Mouse (Mus musculus) kidney, postnatal 10 days (tissue): Measurements from ENCODE around the gene Tspan10.
A peak's percentile ranks its signal among the peaks of the same experiment; 100 is the strongest.
"Not testable (repeated sequence)": the region's sequence is repeated elsewhere in the genome, so short reads cannot be mapped to it uniquely, and the experiment has no call there.

ENCODE experiments used
- DNase-seq: peaks from one replicate; pipeline ENCODE4 v3.0.0; 2021; ENCODE audit warnings: mixed read lengths

Gene Tspan10

DNA sequence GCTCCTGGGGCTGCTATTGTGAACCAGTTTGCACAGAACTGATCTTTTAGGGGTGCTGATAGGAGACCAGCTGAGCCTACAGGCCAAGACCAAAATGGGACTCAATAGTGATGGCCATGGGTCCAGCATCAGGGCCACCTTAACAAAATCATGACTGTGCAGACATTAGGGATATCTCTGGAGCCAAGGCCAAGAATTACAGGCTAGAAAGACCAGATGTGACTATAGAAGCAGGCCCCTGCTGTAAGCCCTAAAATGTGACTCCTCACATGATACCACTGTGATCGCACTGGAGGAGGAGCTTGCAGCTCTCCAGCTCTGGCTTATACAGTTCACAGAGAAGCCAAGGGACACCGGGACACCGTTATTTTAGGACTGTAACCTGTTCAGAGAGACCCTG, at the start of gene Tspan10:
Gene Tspan10 (plus strand): TSS at position 301 of the 400 bp plus-strand sequence.
- no peak for DNase-seq

DNA sequence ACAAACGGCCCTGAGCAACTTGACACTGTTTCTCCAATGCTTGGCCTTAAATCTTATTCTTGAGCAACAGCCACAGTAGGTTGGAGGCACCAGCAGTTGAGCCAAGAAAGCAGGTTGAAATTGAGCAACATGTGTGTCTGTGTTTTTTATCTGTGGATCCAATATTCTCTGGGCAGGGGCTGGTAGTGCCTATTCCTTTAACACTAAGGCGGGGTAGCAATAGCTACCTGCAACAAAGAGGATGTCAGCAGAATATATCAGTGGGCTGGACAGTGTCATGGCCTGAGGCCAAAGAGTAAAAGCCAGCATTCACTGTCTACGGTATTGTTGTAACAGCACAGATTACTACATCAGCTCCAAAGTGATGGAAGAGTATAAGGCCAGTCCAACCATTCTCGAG, 46.8 kb upstream of the Tspan10 start:
- DNase-seq = no peak

DNA sequence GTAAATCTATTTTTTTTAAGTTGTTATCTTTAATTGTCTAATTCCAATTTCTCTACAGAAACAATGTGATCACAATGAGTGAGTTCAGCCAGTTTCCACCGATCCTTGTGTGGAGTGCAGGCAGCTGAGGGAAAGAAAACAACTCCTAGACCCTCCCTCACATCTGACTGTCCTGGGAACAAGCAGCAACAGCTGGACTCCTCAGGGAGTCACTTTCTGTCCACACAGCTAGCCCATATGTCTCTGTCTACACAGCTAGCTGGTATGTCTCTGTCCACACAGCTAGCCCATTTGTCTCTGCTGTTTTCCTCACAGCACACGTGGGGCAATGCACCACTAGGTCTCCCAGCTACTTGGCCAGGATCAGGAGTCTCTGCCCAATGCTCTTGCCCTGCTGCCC, 44.8 kb upstream of the Tspan10 start:
- DNase-seq = no peak

- no peak for DNase-seq
These were observed 43.1 kb upstream of the Tspan10 start for GRCm38 (mm10) chr11:120399319-120399718.

- DNase-seq = no peak
These were observed 37.6 kb upstream of the Tspan10 start for GRCm38 (mm10) chr11:120404814-120405213.

DNA sequence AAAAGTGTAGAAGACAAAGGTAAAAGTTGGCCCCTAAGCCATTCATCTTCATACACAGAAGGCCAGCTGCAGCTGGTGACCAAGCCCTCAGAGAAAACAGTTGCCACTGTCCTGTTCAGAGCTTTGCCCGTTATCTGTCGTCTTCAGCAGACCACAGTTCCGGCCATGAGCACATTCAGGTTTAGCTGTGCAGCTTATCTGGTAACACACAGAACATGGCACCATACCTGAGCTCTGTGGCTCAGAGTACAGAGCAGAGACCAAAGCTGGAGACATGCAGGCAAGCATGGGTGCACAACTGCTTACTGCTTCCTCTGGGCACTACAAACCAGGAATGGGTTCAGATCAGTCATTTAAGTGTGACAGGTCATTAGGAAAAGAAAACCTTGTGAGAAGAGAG, 36.6 kb upstream of the Tspan10 start:
- no peak for DNase-seq

DNA sequence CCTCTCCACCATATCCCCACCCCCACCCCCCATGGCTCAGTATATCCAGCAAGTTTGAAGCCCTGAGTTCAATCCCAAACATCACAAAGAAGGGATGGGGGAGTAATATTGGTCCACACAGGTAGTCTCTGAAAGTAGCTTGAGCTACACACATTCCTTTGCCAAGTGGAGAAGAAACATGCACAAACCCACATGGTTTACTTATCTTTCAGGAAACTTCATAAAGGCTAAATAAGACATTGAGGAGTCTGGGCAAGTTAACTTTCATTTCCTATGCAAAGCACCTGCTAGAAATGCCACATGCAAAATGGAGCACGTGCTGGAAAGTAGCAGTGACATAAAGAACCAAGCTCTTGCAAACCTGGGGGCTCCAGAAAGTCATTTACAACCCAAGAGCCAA, 36.0 kb upstream of the Tspan10 start:
- no peak for DNase-seq

DNA sequence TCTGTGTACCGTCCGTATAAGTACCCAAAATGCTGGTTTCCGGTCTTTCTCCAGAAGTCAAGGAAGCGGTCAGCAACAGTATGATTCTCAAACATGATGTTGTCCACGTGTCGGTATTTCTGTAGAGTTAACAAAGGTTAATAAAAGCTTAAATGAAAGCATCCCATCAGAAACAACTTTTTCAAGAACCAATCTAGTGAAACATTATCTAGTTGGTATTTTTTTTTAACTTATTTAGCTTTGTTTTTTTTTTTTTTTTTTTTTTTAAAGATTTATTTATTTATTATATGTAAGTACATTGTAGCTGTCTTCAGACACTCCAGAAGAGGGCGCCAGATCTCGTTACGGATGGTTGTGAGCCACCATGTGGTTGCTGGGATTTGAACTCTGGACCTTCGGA, 28.8 kb upstream of the Tspan10 start:
- DNase-seq = not testable (repeated sequence)

DNA sequence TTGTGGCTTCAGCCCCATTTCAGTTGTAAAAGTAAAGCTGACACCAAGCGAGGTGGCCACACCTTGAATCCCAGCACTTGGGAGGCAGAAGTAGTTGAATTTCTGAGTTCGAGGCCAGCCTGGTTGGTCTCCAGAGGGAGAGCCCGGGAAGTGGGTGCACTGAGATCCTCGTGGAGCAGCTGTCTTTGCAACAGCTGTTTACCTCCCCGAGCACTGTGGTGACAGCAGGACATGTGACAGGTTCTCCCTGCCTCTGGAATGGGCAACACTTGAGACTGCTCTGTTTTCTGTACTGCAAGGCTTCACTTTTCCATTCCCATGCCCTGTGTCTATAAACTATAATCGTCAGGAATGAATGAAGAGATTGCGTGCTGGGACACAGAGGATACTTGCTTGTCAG, 24.6 kb upstream of the Tspan10 start:
- no peak for DNase-seq

DNA sequence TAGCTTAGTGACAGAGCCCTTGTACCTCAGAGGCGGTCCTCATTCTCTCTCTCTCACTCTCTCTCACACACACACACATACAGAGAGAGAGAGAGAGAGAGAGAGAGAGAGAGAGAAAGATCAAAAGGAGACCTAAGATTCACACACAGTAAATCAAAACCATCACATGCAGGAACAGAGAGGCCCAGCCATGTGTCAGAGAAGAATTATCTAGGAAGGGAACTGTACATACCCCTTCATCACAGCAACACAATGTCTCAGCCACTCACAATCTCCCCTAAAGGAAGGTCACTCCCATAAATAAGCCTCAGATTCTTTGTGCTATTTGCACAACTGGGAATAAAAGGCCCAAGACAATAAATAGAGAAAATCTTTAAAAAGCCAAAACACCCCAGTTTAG, 23.9 kb upstream of the Tspan10 start:
- DNase-seq = no peak

DNA sequence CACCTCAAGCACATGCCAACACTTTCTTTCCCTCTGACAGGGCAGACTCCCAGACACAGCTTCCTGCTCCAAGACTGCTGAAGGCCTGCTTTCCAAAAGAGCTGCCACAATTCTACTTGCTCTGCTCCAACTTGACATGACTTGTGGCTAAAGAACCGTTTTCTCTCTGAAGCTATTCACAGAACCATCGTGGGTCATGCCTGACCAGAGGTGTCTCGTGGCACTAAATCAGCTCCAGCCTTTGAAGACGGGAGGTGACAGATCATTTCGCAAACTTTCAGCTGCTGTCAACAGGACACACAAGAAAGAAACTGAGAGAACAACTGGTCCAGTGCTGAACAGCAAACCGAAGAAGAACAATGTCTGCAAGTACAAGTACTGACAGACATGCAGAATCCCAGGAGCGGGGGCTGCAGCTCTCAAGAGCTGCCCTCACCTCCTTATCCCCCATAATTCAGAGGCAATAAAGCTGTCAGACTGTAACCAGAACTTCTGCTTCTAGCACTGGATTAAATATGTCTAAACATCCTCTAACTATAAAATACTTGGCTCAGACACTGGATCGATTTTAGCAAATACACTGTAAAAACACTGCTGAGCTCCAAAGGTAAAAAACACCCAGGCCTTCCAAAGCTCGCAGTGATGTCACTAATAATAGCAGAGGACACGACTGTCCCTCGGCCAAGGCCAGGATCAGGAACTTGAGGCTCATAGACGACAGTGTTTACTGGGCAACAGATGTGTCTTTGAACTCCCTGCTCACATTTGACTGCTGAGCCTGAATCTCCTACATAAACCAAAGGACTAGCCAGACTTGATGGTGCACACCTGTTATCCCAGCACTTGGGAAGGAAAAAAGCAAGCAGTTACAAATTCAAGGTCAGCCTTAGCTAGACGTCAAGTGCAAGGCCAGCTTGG, 19.5 kb upstream of the Tspan10 start:
- peak; percentile 20 for DNase-seq

GRCm38 (mm10) chr11:120423569-120424295, 18.7 kb upstream of the Tspan10 start:
- peak; percentile 82 for DNase-seq

GRCm38 (mm10) chr11:120426727-120427126, 15.7 kb upstream of the Tspan10 start:
- DNase-seq = no peak

- DNase-seq = peak; percentile 94
These were observed 5.1 kb upstream of the Tspan10 start, which contains the start of gene Nploc4 for GRCm38 (mm10) chr11:120437152-120437856. TSS of gene Nploc4 (minus strand) at chr11:120437708.

DNA sequence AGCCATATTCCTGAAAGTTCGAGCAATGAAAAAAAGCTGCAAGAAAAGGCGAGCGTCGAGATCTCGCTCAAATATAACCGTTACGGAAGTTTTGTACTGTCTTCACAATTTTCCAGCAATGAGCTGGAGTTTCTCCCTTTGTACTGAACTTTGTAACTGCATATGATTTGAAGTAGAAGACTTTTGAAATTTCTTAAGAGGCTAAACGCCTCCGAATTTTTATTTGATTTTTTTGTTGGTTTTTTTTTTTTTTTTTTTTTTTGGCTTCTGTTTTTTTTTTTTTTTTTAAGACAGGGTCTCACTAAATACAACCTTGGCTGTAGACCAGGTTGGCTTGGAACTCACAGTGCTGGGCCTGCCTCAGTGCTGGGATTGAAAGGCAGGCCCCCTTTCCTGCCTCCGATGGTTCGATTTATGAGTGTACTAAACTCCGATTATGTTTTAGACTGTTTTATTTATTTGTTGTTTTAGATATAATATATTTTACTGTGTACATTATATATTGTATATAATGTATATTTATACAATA, 4.5 kb upstream of the Tspan10 start:
- DNase-seq = no peak

DNA sequence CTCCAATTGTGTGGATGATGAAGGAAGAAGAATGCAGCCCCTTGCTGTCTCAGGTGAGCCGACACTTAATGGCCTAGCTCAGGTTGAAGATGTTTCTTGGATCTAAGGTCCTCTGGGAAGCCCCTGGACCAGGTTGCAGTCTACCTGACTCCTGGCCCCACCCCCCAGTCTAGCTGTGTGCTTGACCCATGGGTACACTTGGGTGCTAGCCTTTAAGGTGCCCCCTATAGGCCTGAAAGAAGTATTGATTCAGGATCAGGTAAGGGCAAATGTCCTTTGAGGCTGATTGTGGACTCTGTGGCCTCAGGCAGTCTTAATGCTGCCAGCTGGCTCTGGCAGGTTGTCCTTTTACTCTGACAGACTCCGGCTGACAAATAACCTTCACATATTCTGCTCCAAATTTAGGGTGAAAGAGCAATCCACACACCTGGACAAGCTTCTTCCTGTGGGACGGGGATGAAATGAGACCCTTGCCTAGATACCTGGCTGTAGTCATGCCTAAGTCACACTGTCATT, 379 bp downstream of the Tspan10 start:
- DNase-seq = no peak

- no peak for DNase-seq
These were observed 1.7 kb downstream of the Tspan10 start for GRCm38 (mm10) chr11:120444106-120444505.

DNA sequence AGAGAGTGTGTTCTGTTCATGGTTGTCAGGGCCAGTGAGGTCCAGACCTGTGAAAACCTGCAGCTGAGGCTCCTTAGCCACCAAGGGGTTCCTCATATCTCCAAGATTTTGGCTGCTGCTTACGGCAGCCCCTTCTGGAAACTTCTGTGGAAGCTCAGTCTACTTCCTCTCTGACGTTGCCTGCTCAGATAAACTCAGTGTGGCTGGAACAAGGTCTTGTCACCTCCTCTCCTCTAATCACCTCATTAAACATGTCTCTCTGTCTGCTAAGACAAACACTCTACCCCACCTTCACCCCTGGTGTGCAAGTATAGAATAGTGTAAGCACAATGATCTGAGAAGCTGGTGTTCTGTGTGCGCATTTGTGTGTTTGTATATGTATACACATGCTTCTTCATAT, 3.0 kb downstream of the Tspan10 start:
- DNase-seq = no peak

- DNase-seq = no peak
These were observed 4.7 kb downstream of the Tspan10 start for GRCm38 (mm10) chr11:120447179-120447578.

GRCm38 (mm10) chr11:120452246-120452645, 9.8 kb downstream of the Tspan10 start:
- no peak for DNase-seq

- no peak for DNase-seq
These were observed 10.9 kb downstream of the Tspan10 start, which contains the start of gene Pde6g for GRCm38 (mm10) chr11:120453306-120453705. TSS of gene Pde6g (minus strand) at chr11:120453500.

DNA sequence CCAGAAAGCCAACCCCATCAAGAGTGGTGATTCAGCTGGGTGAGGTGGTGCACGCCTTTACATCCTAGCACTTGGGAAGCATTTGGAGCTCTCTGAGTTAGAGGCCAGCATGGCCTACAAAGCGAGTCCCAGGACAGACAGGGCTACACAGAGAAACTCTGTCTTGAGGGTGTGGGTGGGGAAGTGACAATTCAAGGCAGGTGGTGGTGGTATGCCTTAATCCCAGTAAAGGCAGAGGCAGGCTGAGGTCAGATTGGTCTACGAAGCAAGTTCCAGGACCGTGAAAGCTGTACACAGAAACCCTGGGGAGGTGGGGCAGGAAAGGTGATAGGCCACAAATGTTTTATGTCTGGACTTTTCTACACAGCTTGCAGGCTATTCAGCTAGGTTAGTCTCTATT, 12.5 kb downstream of the Tspan10 start:
- no peak for DNase-seq

- DNase-seq = no peak
These were observed 13.0 kb downstream of the Tspan10 start for GRCm38 (mm10) chr11:120455413-120455812.
